Mouse (Mus musculus): ENCODE measurements around the gene Csnk2a1. TPM values are rescaled to one million over a fixed set of nuclear protein-coding genes. Genes with fewer than 3 reads are reported as not detected.
"Not testable (repeated sequence)": the region's sequence is repeated elsewhere in the genome, so short reads cannot be mapped to it uniquely, and the experiment has no call there.

The Csnk2a1 gene
- total RNA-seq (2021): 100 to 1,000 TPM in 1 of 2 experiments, 10 to 100 TPM in 1; 95.2 to 104 TPM

DNA sequence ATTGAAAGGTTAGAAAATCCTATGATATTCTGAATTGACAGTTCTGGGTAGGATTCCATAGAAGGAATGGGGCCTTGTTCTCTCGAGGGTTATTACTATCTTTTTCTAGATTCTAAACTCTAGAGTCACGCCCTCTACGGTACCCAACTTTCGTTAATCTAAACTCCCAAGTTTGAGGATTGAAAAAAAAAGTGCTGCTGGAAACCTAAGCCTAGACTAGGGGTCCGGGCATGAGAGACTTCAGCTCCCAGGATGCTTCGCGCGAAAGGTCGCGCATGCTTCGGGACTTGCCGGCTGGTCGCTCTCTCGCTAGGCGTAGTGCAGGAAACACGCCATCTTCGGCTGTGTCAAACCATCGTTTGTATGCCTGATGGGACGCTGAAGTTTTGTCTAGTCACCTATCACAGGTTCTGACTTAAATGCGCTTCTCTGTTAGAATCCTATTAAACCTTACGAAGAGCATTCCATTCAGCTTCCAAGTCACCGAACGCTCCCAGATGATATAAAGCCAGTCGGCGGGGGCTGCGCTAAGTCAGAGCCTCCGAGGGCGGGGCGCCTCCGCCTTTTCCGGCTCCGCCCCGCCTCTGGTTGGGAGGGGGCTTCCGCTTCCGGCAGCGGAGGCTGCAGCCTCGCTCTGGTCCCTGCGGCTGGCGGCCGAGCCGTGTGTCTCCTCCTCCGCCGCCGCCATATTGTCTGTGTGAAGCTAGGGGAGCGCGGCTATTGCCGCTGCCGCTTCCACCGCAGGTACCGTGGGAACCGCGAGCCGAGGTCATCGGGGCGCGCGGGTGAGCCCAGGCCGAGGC lies at the start of gene Csnk2a1:
Csnk2a1 (plus strand) TSS at position 592 of the 803 bp plus-strand sequence.
- DNase-seq (ENCODE audit: low spot score): peak; percentile 87
- intact Hi-C loops (cut with DNase I): loop anchor here (5.0 kb wide), 1 partner anchor 106 kb away; the partner anchor contains the start of gene Rbck1

DNA sequence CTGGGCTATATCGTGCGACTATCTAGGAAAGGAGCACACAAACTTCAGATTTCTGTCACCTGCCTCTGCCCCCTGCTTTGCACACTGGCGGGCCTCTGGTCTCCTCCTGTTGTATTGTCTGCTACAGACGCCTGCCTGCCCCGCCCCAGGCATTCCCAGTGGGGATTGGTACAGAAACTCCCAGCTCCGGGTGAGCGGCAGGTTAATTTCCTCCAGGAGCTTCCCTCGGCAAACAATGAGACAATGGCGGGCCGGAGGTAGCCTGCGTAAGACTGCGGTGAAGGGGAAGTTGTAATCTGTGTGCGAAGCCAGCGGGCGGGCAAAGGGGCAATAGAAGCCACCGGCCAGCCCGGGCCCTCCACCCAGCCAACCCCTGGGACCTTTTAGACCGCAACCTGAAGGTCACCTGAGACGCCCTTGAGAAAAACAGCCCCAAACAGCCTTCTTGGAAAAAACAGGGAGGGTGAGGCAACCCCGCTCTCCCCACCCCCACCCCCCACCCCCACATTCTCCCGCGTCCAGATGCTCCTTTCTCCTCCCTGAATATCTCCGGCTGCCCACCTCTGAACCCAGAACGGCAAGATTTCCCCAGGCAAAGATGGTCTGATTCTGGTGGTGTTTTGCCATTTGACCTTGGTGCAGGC lies 49.4 kb upstream of the Csnk2a1 start:
- intact Hi-C loops (cut with DNase I): loop anchor here (1.0 kb wide), 1 partner anchor 27 kb away; no protein-coding TSS in a partner anchor
- peak; percentile 77 for DNase-seq (ENCODE audit: low spot score)

- intact Hi-C loops (cut with DNase I): loop anchor here (1.0 kb wide), 1 partner anchor 27 kb away; no protein-coding TSS in a partner anchor
- no peak for DNase-seq (ENCODE audit: low spot score)
Observed at GRCm38 (mm10) chr2:152177806-152178170, 48.9 kb upstream of the Csnk2a1 start.

- intact Hi-C loops (cut with DNase I): no loop called here
- no peak for DNase-seq (ENCODE audit: low spot score)
Observed at GRCm38 (mm10) chr2:152178345-152178744, 48.3 kb upstream of the Csnk2a1 start.

- intact Hi-C loops (cut with DNase I): no loop called here
Observed at GRCm38 (mm10) chr2:152179301-152179700, 47.3 kb upstream of the Csnk2a1 start.

GRCm38 (mm10) chr2:152180323-152180722 lies 46.3 kb upstream of the Csnk2a1 start:
- peak; percentile 87 for DNase-seq (ENCODE audit: low spot score)
- intact Hi-C loops (cut with DNase I): loop anchor here (2.0 kb wide), 1 partner anchor 38 kb away; the partner anchor contains the start of gene Tcf15

More at GRCm38 (mm10) chr2:152179301-152179700, 47.3 kb upstream of the Csnk2a1 start:
- DNase-seq (ENCODE audit: low spot score): no peak

GRCm38 (mm10) chr2:152187132-152187531 lies 39.5 kb upstream of the Csnk2a1 start:
- intact Hi-C loops (cut with DNase I): no loop called here
- DNase-seq (ENCODE audit: low spot score): no peak

GRCm38 (mm10) chr2:152189213-152189612 lies 37.4 kb upstream of the Csnk2a1 start:
- intact Hi-C loops (cut with DNase I): no loop called here
- DNase-seq (ENCODE audit: low spot score): no peak

GRCm38 (mm10) chr2:152189640-152190039 lies 37.0 kb upstream of the Csnk2a1 start:
- DNase-seq (ENCODE audit: low spot score): peak; percentile 55
- intact Hi-C loops (cut with DNase I): no loop called here

GRCm38 (mm10) chr2:152190161-152190560 lies 36.5 kb upstream of the Csnk2a1 start:
- no peak for DNase-seq (ENCODE audit: low spot score)
- intact Hi-C loops (cut with DNase I): no loop called here

- no peak for DNase-seq (ENCODE audit: low spot score)
- intact Hi-C loops (cut with DNase I): loop anchor here (1.0 kb wide), 1 partner anchor 80 kb away; no protein-coding TSS in a partner anchor
Observed at GRCm38 (mm10) chr2:152192591-152193345, 33.9 kb upstream of the Csnk2a1 start.

- no peak for DNase-seq (ENCODE audit: low spot score)
- intact Hi-C loops (cut with DNase I): loop anchor here (1.0 kb wide), 1 partner anchor 81 kb away; no protein-coding TSS in a partner anchor
Observed at GRCm38 (mm10) chr2:152193346-152193710, 33.3 kb upstream of the Csnk2a1 start.

- no peak for DNase-seq (ENCODE audit: low spot score)
- intact Hi-C loops (cut with DNase I): no loop called here
Observed at GRCm38 (mm10) chr2:152194586-152194985, 32.1 kb upstream of the Csnk2a1 start.

DNA sequence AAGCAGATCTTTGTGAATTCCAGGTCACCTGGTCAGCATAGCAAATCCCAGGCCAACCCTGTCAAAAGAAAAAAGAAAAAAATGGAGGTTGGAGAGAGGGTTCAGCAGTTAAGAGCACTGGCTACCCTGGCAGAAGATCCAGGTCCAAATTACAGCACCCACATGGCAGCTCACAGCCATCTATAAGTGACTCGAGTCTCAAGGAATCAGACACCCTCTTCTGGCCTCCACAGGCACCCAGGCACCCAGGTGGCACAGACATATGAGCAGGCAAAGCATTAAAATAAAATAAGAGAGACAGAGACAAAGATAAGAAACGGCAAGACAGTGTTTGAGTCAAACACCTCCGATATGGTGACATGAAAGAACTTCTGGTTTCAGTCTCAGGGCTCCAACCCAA lies 29.7 kb upstream of the Csnk2a1 start:
- DNase-seq (ENCODE audit: low spot score): no peak
- intact Hi-C loops (cut with DNase I): loop anchor here (1.0 to 5.0 kb wide), 3 partner anchors 55 to 168 kb away; partner anchors contain the start of gene Tcf15

DNA sequence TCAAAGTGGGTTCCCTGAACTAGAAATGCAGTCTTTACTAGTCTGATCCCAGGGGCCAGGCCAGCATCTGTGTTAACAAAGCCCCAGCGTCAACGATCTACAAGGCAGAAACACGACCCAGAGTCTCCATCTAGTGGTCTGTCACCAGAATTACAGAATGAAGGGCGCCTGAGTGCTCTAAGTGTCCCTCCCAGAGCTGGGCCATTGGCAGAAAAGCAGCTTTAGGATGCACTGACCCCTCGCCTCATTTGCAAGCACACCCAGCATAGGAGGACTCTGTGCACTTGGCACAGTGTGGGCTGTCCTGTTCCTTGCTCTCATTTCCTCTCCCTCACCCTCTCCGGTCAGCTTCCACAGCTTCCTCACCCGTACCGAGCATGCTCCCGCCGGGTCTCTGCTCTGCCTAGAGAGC lies 29.3 kb upstream of the Csnk2a1 start:
- peak; percentile 40 for DNase-seq (ENCODE audit: low spot score)
- intact Hi-C loops (cut with DNase I): loop anchor here (1.0 to 5.0 kb wide), 3 partner anchors 55 to 169 kb away; partner anchors contain the start of gene Tcf15

- DNase-seq (ENCODE audit: low spot score); intact Hi-C loops (cut with DNase I): not testable (repeated sequence)
Observed at GRCm38 (mm10) chr2:152206139-152206538, 20.5 kb upstream of the Csnk2a1 start.

DNA sequence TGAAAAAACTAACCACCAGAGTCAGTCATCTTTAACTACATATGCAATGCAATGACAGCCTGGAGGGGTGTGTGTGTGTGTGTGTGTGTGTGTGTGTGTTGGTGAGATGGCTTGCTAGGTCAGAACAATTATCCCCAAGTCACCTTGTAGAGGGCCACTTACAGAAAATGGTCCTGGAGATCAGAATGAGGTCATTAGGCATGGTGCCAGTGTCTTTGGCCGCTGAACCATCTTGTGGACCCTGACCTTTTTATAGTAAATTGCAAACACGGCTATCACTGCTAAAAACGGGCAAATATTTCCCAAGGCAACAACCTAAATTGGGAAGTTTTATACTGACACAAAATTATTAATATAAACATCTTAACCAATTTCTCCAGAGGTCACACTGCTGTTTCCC lies 14.8 kb upstream of the Csnk2a1 start:
- DNase-seq (ENCODE audit: low spot score): no peak
- intact Hi-C loops (cut with DNase I): no loop called here

DNA sequence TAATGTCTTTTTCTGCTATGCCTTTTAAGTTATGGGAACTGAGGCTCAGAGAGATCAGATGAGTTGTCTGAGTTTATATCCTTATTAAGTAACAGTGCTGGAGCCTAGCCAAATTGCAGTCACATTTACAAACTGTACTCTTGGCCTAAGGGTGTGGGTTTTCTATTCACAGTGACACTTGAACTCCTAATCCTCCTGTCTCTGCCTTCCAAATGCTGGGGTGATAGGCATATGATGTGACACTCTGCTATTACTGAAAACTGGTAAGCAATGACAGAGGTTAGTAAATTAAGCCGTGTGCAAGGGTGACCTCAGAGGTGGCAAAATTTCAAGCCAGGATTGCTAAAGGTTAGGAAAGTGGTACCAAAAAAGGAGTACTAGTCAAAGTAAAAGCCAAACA lies 9.7 kb upstream of the Csnk2a1 start:
- DNase-seq (ENCODE audit: low spot score): no peak
- intact Hi-C loops (cut with DNase I): no loop called here

DNA sequence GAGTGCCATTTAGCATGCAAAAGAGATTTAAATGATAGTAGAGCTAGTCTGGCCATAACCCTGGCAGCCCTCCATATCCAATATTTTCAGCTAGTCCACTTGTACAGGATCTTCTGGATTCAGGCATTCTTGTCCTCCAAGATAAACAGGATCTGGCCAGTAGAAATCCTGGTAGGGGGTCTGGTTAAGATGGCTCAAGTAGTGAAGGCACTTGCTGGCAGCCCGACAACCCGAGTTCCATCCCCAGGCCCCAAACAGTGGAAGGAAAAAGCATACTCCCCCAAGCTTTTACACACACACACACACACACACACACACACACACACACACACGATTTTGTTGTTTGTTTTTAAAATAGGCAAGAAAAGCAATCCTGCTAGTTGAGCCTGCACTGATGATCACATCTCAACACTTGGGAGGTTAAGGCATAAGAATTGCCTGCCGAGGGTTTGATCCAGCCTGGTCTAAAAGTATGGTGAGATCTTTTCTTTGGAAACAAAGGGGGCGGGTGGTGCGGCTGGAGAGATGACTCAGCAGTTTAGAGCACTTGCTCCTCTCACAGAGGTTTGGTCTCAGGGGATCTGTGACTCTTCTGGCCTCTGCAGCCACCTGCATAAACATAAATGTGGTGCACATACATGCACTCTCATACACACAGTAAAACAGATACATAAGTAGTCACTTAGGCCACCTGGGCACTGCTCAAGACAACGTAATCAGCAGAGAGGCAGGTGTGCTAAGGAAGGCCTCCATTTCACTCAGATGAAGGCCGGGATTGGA lies 2.9 kb upstream of the Csnk2a1 start:
- intact Hi-C loops (cut with DNase I): no loop called here

More for the DNA sequence above, 2.9 kb upstream of the Csnk2a1 start:
- DNase-seq (ENCODE audit: low spot score): no peak
